Mouse (Mus musculus) liver, adult (tissue): Measurements from ENCODE around the gene Ccr10.

Experiments
- GATA4 ChIP-seq: IDR thresholded peaks from 2 replicates; pipeline ENCODE4 v1.6.1; 2014; ENCODE audit warnings: mild to moderate bottlenecking, low read length; ENCODE audit not compliant: insufficient replicate concordance

Ccr10 gene

GRCm38 (mm10) chr11:101168301-101168980, 6.8 kb downstream of the Ccr10 start:
- no peak for TF ChIP-seq GATA4

GRCm38 (mm10) chr11:101167963-101168300, 7.3 kb downstream of the Ccr10 start:
- no peak for TF ChIP-seq GATA4

DNA sequence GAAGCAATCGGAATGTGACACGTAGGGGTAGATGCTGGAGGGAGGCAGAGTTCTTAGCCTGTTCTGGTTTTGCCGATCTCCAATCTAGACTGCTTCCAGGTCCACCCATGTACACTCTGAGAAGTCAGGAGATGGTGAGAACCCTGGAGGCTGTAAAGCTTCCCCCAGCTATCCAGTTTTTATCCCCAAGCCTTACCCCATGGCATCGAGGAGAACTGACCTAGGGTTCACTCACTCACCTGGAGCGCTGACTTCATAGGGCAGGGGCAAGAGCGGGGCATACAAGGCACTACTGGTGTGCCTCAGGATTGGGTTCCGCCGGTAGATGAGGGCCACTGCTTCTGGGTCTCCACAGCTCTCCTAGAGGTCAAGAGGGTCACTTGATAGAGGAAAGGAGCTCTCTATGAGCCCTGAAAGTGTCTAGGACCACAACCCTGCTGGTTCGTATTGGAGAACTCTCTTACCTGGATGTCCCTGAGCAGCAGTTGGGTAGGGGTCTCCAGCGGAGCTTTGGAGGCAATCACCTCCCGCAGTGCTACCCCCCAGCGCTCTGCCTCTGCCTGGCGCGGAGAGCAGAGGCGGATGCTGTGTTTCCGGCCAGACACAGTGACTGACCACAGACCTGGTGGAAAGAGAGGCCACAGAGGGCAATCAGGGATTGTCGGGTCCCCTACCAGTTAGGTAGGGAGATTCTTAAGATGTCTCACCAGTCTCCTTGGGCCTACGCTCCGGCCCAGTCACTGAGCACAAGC, 7.9 kb downstream of the Ccr10 start:
- TF ChIP-seq GATA4, result no peak

DNA sequence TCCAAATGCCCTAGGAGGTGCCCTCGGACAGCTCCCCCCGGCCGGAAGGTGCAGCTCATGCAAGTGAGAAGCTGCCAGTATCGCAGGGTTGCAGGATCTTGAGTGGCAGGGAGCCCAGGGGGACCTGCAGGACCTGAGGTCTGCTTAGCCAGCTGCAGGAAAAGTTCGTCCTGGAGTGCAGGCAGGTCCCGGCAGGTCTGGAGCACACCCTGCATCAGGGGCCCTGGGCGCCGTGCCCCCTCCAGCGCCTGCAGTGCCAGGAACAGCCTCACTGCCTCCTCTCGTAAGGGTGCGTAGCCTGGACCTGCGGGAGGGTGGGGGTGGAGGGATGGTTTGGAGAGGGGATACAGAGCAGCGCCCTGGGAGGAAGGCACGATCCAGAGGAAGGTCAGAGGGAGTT, 8.9 kb downstream of the Ccr10 start:
- TF ChIP-seq GATA4, result no peak

GRCm38 (mm10) chr11:101164677-101165580, 10.3 kb downstream of the Ccr10 start:
- no peak for TF ChIP-seq GATA4

DNA sequence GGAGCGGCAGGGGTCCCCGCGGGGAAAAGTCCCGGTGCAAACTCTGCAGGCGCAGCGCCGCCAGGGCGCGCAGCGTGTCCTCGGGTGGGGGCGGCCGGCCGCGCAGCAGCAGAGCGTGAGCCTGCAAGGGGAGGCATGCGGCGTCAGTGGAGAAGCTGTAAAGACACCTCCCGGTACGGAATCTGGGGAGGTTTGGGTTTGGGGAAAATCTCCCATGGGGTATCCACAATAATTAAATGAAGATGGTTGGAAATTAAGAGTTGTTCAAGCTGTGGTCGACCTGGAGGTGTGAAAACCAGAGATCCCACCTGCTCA, 10.9 kb downstream of the Ccr10 start:
- no peak for TF ChIP-seq GATA4

DNA sequence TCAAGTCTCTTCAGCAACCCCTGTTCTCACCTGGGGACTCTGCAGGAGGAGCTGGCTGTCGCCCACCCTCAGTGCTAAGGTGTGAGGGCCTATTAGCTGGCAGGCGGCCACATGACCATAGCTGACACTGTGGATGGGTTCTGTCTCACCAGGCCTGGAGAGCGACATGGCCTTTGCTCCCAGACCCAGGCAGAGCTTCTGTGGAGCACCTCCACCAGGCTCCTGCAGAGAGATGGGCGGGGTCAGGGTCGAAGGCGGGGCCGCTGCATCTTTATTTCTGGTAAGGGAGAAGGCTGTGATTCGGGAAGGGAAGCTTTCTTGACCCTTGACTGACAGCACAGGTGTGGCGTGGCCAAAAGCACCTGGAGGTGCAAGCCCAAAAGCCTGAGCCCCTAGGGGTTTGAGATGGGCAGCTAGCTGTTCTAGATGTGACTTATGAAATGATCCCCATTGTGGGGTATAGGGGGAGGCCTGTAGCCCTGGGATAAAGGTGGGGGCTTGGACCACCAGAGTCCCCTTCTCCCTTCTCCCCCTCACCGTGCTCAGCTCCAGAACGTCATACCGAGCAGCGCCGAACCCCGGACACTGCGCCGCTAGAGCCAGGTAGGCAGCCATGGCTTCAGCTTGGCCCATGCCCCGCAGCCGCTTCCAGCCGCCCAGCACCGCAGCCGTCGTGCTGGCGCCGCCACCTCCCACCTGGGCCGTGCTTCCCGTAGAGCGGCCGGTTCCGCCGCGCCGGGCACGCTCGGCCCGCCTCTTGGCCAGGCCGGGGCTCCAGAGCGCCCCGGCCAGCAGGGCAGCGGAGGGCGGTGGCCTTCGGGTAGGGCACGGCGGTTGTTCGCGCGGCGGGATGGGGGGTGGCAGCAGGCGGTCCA, 11.5 kb downstream of the Ccr10 start:
- no peak for TF ChIP-seq GATA4

DNA sequence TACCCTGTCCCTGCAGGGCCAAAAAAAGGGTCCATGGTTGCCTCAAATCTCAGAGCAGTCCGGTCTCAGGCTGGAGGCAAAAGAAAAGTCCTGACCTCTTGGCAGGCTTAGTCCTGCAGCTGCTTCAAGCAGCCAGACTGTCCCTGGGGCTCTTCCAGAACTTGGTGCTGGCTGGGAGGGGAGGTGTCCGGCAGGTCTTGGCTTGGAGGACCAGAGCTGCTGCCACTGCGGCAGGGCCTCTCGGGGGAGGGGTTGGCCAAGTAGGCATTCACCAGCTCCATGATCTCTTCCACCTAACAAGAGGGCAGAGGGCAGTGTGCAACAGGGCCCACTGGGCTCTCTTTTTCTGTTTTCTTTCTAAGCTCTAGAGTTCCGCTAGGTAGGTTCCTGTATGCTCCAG, 12.5 kb downstream of the Ccr10 start:
- no peak for TF ChIP-seq GATA4

DNA sequence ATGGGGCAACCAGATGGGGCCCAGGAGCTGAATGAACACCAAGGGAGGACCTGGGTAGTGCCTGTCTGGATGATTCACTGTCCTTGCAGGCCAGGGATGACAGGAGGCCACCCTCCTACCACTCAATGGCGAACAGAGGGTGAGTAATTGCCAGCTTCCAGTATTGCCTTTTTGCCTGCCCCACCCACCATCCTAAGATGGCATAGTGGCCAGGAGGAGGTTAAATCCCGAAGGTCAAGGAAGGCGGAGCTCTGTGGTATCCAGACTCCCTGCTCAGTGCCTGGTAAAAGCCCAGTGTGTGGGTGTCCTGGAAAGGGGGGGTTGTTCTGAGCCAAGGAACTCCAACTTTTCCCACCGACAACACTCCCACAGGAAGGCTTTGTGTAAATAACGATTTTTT, 12.9 kb downstream of the Ccr10 start:
- no peak for TF ChIP-seq GATA4

GRCm38 (mm10) chr11:101161551-101161950, 13.7 kb downstream of the Ccr10 start:
- TF ChIP-seq GATA4, result no peak

DNA sequence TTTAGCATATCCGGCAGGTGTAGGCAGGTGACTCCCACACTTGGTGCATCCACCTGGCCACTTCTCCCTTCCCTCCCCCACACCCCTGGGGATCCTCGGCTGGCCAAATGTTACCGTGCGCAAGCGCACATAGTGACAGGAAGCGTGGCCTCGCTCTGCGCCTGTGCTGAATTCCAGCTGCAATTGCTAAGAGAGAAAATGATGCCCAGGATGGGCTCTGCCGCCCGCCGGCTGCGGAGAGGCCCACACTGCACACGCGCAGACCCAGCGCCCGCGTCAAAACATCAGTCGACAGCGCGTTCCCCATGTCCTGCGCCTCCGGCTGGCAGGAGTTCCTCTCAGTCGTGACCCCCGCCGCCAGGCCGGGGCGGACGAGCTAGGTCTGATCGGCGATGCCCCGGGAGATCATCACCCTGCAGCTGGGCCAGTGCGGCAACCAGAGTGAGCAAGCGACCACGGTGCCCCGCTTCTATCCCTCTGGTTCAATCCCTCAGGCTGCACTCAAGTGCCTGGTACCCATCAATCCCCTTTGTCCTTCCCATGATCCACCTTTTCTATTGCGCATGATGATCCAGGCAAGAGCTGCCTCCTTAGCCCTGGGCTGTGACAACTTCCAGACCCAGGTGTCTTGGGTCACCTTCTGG, 19.4 kb downstream of the Ccr10 start, which contains the start of gene Tubg2:
Gene Tubg2 (plus strand): TSS at position 180 of the 644 bp plus-strand sequence.
- no peak for TF ChIP-seq GATA4

GRCm38 (mm10) chr11:101155151-101155550, 20.1 kb downstream of the Ccr10 start:
- no peak for TF ChIP-seq GATA4

DNA sequence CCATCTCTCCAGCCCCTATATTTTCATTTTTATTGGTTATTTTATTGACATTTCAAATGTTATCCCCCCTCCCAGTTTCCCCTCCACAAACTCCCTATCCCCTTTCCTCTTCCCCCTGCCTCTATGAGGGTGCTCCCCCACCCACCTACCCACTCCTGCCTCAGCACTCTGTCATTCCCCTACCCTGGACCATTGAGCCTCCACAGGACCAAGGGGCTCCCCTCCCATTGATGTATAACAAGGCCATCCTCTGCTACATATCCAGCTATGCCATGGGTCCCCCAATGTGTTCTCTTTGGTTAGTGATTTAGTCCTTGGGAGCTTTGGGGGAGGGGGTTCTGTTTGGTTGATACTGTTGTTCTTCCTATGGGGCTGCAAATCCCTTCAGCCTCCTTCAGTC, 20.6 kb downstream of the Ccr10 start:
- TF ChIP-seq GATA4, result no peak

DNA sequence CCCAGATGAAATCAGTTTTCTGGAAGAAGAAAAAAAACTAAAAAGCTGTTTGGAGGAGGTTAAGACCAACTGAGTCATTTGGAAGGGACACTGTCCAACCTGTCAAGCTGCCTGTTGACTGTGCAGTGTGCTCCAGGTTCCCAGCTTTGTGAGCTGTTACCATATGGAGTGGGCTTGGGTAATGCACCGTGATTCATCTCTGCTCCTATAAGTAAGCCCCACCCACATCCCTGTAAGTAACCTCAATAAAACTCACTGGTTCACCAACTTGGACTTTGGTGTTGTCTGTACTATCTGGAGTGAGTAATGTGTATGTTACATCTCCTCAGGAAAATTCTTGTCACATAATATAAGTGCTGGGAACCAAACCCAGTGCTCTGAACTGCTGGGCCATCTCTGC, 22.4 kb downstream of the Ccr10 start:
- no peak for TF ChIP-seq GATA4
